Comparison of ENCODE assay signal across 11 mouse cellular contexts in the genomic region with DNA sequence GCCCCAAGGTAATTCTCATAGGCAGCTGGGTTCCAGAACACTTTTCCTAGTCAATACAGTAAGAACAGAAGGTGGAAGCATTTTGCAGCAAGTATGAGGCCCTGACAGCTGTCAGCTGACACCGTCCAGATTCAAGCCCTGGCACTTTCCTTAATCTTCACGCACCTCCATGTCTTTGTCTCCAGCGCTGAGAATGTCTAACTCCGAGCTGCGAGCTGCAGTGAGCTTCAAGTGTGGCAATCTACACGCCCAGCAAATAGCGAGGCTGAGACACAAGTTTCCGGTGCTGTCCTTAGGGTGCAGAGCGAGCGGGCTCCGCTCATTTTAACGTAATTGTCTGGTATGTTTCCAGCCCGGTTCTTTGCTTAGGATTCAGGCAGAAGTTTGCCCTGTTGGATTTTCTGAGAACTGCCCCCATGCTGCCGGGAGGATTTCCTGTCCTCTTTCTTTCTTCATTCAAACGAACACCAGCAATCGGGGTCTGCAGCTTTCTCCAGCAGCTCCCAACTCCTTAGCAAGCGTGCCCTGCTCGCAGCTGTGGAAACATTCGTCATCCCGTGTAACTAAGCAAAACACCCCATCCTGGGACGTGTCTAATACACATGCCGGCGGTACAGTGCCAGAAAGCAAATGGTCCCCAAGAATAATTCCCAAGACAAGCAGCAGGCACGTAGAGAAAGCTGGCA. TPM values are rescaled to one million over a fixed set of nuclear protein-coding genes. Genes with fewer than 3 reads are reported as not detected.
DNase-seq lines count a peak whose midpoint lies in the region; ATAC-seq lines count a peak whose summit lies in the region.
"Had no signal": no experiment of that assay in that cellular context is flagged by ENCODE, and none has a peak within 500 bp of the region (broad histone marks: within the 10 kb centered on the region; RNA-seq: fewer than 3 reads in every experiment).

No protein-coding gene starts in this region.

- 0 out of 2 replicates have a peak overlapping the region, but pooled peaks have one; percentile 19 for H3K4me2 ChIP-seq in kidney, embryonic 14.5 days (replicated peaks; ENCODE audit: low read depth, low read length)
- peak overlapping the region; percentile 31 for H3K4me2 ChIP-seq in hindbrain, embryonic 16.5 days (ENCODE audit: low read length)

- ATAC-seq in kidney, embryonic 14.5 days (ENCODE audit: low FRiP score, low TSS enrichment) = no peak
- no peak for ATAC-seq in hindbrain, embryonic 16.5 days

- H3K4me1 ChIP-seq in kidney, embryonic 14.5 days (ENCODE audit: control insufficient read depth, insufficient read depth, low read length) = peaks cover 6% of the 10 kb centered on the region; the same call in 1 of the 2 replicates
- peaks cover 5% of the 10 kb centered on the region; the same call in 1 of the 2 replicates for H3K4me1 ChIP-seq in hindbrain, embryonic 16.5 days (ENCODE audit: control insufficient read depth, insufficient read depth, low read depth, low read length)

- no peak overlapping the region for H3K4me3 ChIP-seq in kidney, embryonic 14.5 days (ENCODE audit: low read length)
- H3K4me3 ChIP-seq in hindbrain, embryonic 16.5 days (ENCODE audit: low read length) = no peak overlapping the region

- no peaks in the 10 kb centered on the region for H3K9me3 ChIP-seq in kidney, embryonic 14.5 days (ENCODE audit: control insufficient read depth, low read length)
- no peaks in the 10 kb centered on the region for H3K9me3 ChIP-seq in hindbrain, embryonic 16.5 days (ENCODE audit: control insufficient read depth, low read length)

- DNase-seq in kidney, postnatal 10 days = no peak
- DNase-seq in thymus, postnatal 4 days = peak; percentile 8
- DNase-seq in thymus, postnatal 36 days = no peak
- DNase-seq in ovary, adult 18-20 months (ENCODE audit: low spot score) = no peak
- no peak for DNase-seq in cerebellum, postnatal 14 days
- DNase-seq in gastrocnemius, postnatal 25 days = no peak
- DNase-seq: adrenal gland, postnatal 14 days; kidney, postnatal 36 days had no signal

- H3K27me3 ChIP-seq in kidney, embryonic 14.5 days (ENCODE audit: control insufficient read depth, insufficient read depth, low read length) = no peaks in the 10 kb centered on the region
- no peaks in the 10 kb centered on the region for H3K27me3 ChIP-seq in hindbrain, embryonic 16.5 days (replicated peaks; ENCODE audit: control insufficient read depth, insufficient read depth, low read length)

- WGBS in kidney, embryonic 14.5 days = 44% methylated on average over 24 of the region's 24 CpGs
- whole genome bisulfite sequencing in hindbrain, embryonic 16.5 days = 37% methylated on average over 24 of the region's 24 CpGs

- H3K9ac ChIP-seq in kidney, embryonic 14.5 days (ENCODE audit: low read depth, low read length) = no peak overlapping the region
- peak overlapping the region; percentile 20; the same call in 1 of the 2 replicates for H3K9ac ChIP-seq in hindbrain, embryonic 16.5 days (ENCODE audit: low read depth, low read length)

- no peaks in the 10 kb centered on the region for H3K36me3 ChIP-seq in kidney, embryonic 14.5 days (ENCODE audit: control insufficient read depth, insufficient read depth, low read length)
- H3K36me3 ChIP-seq in hindbrain, embryonic 16.5 days (ENCODE audit: control insufficient read depth, insufficient read depth, low read length) = no peaks in the 10 kb centered on the region

- H3K27ac ChIP-seq in kidney, embryonic 14.5 days (ENCODE audit: low read depth, low read length) = no peak overlapping the region
- H3K27ac ChIP-seq in hindbrain, embryonic 16.5 days (ENCODE audit: low read depth, low read length) = no peak overlapping the region

RNA-seq across cellular contexts. Expression of gene Irx3, which starts 54.5 kb away (rescaled TPM):
- 11.8 and 13.7 TPM in 2 replicates for polyA plus RNA-seq in kidney, embryonic 14.5 days (2014; fragmentation: Nextera tagmentation; extraction: Ambion mirVana)
- 9.0 and 10.5 TPM in 2 replicates for polyA plus RNA-seq in hindbrain, embryonic 16.5 days (2015; fragmentation: Nextera tagmentation; extraction: Ambion mirVana)
- 1 to 10 TPM in 1 of 2 experiments, under 1 TPM in 1; 0.46 to 3.4 TPM for total RNA-seq in gastrocnemius, postnatal 25 days (2021)
- polyA plus RNA-seq: liver, embryonic 16.5 days had no signal
